Mouse (Mus musculus) heart, adult 8-10 months (tissue): ENCODE results near the gene Gm20388. TPM values are rescaled to one million over a fixed set of nuclear protein-coding genes. Genes with fewer than 3 reads are reported as not detected.

Experiments
- DNase-seq: peaks from one replicate; pipeline ENCODE4 v3.0.0; 2022; ENCODE audit warnings: low spot score
- total RNA-seq, 4 experiments: library from RNA; stranded (reverse); gene quantifications; 2 replicates each; pipeline ENCODE4 v1.2.4; 2022

The Gm20388 gene
- total RNA-seq, 4 experiments from 2014 or later = 4.2 to 6.7 TPM; not detected in 2

GRCm38 (mm10) chr8:120228781-120229573, 318.3 kb downstream of the Gm20388 start:
- DNase-seq = no peak

GRCm38 (mm10) chr8:120229574-120229916, 318.9 kb downstream of the Gm20388 start:
- no peak for DNase-seq

- no peak for DNase-seq
Observed at GRCm38 (mm10) chr8:120230081-120230480, 319.4 kb downstream of the Gm20388 start.

GRCm38 (mm10) chr8:120230715-120231614, 320.3 kb downstream of the Gm20388 start:
- DNase-seq = no peak

GRCm38 (mm10) chr8:120231870-120232269, 321.2 kb downstream of the Gm20388 start:
- no peak for DNase-seq

GRCm38 (mm10) chr8:120232398-120232797, 321.8 kb downstream of the Gm20388 start:
- no peak for DNase-seq

GRCm38 (mm10) chr8:120232913-120233312, 322.3 kb downstream of the Gm20388 start:
- no peak for DNase-seq

GRCm38 (mm10) chr8:120234457-120234856, 323.8 kb downstream of the Gm20388 start:
- DNase-seq = no peak

- no peak for DNase-seq
Observed at GRCm38 (mm10) chr8:120234866-120235265, 324.2 kb downstream of the Gm20388 start.

- no peak for DNase-seq
Observed at GRCm38 (mm10) chr8:120243222-120243621, 332.6 kb downstream of the Gm20388 start.

GRCm38 (mm10) chr8:120243916-120244451, 333.3 kb downstream of the Gm20388 start:
- no peak for DNase-seq

GRCm38 (mm10) chr8:120244553-120244952, 333.9 kb downstream of the Gm20388 start:
- no peak for DNase-seq

GRCm38 (mm10) chr8:120247618-120248017, 337.0 kb downstream of the Gm20388 start:
- no peak for DNase-seq

GRCm38 (mm10) chr8:120248031-120248430, 337.4 kb downstream of the Gm20388 start:
- DNase-seq = no peak

- no peak for DNase-seq
Observed at GRCm38 (mm10) chr8:120248451-120248850, 337.8 kb downstream of the Gm20388 start.

- no peak for DNase-seq
Observed at GRCm38 (mm10) chr8:120249800-120250336, 339.2 kb downstream of the Gm20388 start.

- DNase-seq = no peak
Observed at GRCm38 (mm10) chr8:120250750-120251410, 340.2 kb downstream of the Gm20388 start.

- peak; percentile 55 for DNase-seq
Observed at GRCm38 (mm10) chr8:120251411-120252035, 340.9 kb downstream of the Gm20388 start.

- DNase-seq = no peak
Observed at GRCm38 (mm10) chr8:120253626-120254025, 343.0 kb downstream of the Gm20388 start.

- DNase-seq = no peak
Observed at GRCm38 (mm10) chr8:120255406-120255987, 344.9 kb downstream of the Gm20388 start.

- DNase-seq = peak; percentile 68
Observed at GRCm38 (mm10) chr8:120256958-120257357, 346.3 kb downstream of the Gm20388 start.
